Mouse (Mus musculus) c-Kit-positive CD71-positive TER-119-negative erythroid progenitor cells, embryonic 14.5 days (primary cell): Measurements from ENCODE around the gene Tysnd1.

ENCODE experiments used
- DNase-seq: peaks from one replicate; pipeline ENCODE4 v3.0.0-alpha.2; 2013; ENCODE audit warnings: low read depth

Tysnd1 gene

DNA sequence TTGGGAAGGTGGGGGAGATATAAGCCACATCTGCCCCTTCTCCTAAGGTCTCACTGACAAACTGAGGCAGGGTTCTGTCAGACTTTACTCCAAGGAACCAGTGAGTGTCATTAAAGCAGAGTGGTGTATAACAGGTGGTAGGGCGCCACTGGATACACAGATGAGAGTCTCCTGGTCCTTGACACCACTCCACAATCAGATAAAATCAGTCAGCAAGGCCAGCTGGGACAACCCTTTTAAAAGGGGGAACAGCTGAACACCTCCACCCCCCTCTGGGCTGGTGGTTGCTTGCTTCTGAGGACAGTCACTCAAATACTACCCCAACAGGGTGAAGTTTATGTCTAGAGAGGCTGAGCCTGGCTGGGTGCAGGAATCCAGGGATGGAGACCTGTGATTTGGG, 42.2 kb downstream of the Tysnd1 start:
- DNase-seq: no peak

DNA sequence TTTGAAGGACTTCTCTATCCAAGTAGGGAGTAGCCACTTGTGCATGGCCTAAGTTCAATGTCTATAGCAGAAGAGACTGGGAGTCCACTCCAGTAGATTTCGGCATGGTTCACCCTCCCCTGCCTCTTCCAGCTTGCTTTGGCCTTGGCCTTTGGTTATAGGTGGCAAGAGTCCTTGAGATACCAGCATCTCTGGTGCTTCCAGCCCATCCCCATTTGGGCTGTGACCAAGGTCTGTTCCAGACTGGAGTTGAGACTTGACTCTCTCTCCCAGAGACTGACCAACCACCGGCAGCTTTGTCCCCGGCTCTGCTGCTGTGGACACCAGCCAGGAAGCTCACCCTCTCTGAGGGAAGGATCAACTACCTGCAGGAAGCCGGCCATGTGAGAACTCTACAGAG, 42.8 kb downstream of the Tysnd1 start:
- no peak for DNase-seq

DNA sequence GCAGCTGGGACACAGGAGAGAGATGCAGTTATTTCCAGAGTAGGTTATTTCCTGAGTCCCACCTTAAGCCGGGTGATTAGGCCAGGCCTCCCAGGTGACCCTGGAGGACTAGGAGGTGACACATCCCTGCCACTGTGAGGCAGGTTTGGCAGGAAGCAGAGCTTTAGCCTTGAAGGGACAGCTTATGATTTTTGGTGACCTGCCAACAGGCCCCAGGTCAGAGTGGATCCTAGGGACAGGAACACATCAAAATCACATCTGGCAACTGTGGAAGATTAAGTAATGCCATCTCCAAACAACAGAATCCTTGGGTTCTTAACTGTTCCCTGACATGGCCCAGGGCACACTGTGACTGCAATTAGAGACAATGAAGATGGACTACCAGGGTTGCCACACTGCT, 46.0 kb downstream of the Tysnd1 start:
- no peak for DNase-seq

DNA sequence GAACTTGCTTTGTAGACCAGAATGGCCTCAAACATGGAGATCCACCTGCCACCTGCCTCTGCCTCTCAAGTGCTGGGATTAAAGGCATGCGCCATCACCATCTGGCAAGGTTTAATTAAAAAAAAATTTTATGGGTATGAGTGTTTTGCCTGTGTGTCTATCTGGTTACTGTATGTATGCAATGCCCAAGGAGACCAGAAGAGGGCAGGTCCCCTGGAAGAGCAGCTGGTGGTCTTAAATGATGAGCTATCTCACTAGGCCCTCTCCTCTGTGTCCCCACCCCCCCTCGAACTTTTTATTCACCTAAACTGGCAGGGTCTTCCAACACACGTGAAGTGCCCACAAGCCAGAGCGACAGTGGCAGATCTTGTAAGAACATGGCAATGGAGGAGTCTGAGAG, 46.6 kb downstream of the Tysnd1 start:
- no peak for DNase-seq

DNA sequence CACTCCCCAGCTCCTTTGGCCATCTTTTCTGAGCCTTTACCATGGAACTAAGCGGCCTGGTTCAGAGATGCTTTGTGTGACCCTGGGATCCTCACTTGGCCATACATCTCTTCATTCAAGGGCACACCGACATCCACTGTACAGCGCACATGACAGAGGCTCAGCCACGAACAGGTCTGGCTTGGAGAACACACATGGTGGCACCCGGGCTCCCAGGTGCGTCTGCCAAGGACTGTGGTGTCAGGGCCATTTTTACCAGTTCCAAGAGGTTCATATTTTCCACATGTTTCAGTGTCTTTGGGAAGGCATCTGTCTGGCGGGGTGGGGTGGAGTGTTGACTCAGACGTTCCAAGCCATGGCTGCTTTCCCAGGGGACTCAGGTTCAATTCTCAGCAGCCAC, 47.0 kb downstream of the Tysnd1 start:
- DNase-seq: no peak

DNA sequence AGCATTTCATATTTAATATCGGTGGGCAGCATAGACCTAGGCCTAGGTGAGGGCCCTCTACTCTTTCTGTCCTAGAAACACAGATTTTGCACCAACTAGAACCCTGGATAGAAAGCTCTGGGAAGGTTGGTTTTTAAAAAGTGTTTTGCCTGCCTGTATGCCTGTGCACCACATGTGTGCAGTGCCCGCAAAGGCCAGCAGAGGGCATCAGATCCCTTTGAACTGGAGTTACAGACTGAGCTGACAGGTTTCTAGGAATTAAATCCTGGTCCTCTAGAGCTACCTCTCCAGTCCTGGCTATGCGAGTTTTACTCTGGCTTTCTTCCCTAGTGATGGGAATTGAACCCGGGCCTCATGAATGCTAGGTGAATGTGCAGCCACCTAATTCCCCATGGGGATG, 49.8 kb downstream of the Tysnd1 start:
- no peak for DNase-seq

DNA sequence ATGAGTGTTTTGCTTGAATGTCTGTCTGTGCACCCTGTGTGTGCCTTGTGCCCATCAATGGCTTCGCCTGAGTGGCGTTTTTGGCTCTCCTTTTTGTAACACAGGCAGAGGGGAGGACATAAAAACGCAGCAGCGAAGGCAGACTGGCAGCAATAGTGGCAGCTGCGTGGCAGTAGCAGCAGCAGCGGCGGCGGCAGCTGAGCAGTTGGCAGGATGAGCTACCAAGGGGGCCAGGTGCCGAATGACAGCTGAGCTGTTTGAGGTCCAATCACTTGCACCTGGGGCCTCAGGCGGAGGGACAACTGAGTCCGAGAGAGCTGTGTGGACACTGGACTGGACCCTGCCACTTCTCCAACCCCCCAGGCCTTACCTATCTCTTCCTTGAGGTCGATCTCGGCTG, 52.0 kb downstream of the Tysnd1 start:
- DNase-seq: no peak

DNA sequence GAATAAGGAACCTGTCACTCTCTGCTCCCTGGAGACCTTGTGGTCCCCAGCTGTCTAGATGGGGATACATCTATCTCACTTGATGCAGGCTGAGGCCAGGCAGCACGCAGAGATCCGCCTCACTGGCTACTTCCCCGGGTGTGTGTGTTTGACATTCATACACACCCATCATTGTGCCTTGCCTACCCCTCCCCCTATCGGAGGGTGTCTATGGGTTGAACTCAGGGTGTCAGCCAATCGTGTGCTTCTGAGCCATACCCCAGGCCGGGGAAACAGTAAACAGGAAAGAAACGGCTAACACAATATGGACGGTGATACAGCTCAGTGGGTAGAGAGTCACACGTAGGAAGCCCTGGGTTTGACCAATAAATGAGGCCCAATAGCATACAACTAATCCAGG, 54.7 kb downstream of the Tysnd1 start:
- no peak for DNase-seq

DNA sequence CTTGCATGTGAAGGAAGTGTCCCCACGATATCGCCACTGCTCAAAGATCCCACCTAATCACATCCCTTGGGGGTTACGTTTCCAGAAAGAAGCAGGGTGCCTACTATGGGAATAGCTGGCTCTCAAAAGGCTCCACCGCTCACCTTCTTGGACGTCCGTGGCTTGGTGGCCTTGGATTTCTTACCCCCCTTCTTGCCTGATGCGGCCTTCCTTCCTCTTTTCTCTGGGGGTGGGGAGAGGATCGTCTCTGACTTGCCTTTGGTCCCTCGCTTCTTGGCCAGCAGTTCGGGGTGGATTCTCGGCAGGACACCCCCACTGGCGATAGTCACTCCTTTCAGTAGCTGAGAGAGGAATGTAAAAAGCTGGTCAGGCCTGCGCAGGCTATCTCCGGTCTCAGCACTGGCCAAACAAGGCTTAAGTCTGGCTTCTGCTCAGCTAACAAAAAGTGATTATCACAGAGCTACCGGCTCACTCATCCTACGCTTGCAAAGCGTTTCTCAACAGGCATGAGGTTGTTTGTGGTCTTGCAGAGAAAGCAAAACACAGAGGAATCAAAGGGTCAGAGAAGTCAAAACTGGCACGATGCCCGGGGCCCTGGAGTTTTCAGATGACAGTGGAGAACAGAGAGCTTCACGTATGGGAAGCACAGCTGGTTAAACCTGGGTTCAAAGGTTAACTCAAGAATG, 56.4 kb downstream of the Tysnd1 start:
- DNase-seq: no peak
